Mouse (Mus musculus) kidney, adult 2 months (tissue): ENCODE measurements around the gene Tspear.

Experiments
- CTCF ChIP-seq: fragments of 200-500 bp; conservative IDR thresholded peaks from 2 replicates; pipeline ENCODE4 v1.5.1; 2011; ENCODE audit warnings: low read depth, mild to moderate bottlenecking, control low read depth, low read length, moderate library complexity, mixed read lengths; ENCODE audit not compliant: insufficient read depth, insufficient read length
- POLR2A ChIP-seq: fragments of 200-500 bp; IDR thresholded peaks from one replicate; pipeline ENCODE4 v1.6.1; 2011; ENCODE audit warnings: low read depth, low read length, control low read depth

GRCm38 (mm10) chr10:77658286-77658994 lies 27.9 kb upstream of the Tspear start:
- TF ChIP-seq POLR2A (no peak), CTCF (no peak)
